Mouse (Mus musculus): ENCODE data around the gene H2-T24.
"Not testable (repeated sequence)": the region's sequence is repeated elsewhere in the genome, so short reads cannot be mapped to it uniquely, and the experiment has no call there.

The H2-T24 gene

DNA sequence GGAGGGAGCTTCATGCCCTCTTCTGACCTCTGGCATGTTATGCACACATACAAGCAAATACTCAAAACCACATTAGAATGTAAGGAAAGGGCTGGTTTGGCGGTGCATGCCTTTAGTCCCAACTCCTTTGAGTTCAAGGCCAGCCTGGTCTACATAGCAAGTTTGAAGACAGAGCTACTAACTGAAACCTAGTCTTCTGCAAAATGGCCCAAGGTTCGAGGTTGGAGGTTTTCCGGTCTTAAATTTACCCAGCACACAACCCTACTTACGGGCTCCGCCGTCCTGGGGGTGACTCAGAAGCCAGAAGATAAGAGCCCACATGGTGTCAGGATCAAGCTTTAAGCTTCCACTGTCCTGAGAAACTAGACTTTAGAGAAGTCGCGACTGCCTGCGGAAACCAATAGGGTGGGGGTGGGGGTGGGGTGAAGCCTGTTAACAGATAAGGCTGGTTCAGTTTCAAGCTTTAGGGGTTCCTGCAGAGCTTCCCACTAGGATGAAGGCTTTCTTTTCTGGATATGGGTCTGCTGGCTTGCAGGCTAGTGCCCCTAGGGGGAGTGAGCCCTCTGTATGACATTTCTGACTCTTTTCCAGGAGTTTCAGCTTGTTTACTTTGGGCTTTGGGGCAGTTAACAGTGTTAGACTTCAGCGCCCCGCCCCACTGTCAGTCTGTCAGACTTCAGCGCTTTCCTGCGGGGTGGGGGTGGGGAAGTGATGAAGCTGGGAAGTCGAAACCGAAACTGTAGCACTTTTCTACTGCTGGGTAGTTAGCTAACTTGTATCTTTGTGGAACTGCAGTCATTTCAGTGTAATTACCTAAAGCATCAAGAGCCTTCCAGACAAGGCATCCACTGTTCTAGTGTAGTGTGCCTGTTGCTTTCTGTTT is at the start of gene H2-T24:
Gene H2-T24 (minus strand): TSS at position 370 of the 883 bp plus-strand sequence.
- DNase-seq: peak; percentile 88

DNA sequence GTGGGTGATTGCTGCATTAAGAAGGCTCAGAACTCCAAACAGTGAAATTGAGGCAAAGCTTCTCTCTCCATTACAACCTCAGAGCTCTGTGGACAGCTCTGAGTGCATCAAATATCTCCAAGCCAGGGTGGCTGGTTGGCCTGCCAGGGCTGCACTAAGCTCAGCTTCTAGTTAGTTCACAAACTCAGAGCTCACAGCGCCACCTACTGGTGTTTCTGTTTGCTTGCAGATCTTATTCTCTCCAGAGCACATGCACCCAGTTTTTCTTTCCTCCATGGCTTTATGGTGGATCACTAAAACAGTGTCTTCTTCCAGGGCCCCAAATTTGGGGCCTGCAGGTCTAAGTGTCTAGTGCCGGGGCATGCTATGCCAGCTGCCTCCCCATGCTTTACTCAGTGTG is 40.5 kb upstream of the H2-T24 start:
- DNase-seq: peak; percentile 88

DNA sequence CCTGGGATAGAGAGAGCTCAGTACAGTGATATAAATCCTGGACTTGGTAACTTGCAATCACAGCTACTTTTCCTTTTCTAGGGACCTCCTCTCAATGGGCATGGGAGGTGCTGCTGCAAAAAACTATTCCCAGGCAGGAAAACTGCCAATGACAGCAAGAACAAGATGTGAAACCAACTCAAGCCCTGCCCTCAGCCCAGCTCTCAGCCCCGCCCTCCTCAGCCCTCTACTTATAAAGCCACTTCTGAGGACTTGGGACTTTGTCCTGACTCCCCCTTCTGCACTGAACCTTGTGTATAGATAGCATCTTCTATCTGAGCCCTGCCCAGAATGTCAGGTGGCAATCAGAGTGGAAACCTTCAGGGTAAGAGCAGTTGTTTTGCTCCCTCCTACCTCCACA is 38.0 kb upstream of the H2-T24 start, which contains the start of gene Gm11127:
Gene Gm11127 (minus strand): TSS at position 10 of the 400 bp plus-strand sequence.
- DNase-seq: not testable (repeated sequence)

DNA sequence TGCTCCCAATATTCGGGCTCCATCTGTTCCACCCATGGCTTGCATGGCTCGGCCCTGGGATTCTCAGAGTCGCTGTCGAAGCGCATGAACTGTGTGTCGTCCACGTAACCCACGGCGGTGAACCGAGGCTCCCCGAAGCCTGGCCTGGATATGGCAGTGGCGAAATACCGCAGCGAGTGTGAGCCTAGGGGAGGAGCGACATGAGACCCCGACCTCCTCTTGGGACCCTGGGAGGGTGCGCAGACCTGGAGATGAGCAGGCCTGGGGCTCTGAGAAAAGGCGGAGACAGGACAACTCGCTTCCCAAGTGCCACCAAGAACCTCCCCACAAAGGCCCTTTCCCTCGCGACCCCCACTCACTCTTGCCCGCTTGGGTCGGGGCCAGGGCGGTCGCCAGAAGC is 37.6 kb upstream of the H2-T24 start:
- DNase-seq: not testable (repeated sequence)

DNA sequence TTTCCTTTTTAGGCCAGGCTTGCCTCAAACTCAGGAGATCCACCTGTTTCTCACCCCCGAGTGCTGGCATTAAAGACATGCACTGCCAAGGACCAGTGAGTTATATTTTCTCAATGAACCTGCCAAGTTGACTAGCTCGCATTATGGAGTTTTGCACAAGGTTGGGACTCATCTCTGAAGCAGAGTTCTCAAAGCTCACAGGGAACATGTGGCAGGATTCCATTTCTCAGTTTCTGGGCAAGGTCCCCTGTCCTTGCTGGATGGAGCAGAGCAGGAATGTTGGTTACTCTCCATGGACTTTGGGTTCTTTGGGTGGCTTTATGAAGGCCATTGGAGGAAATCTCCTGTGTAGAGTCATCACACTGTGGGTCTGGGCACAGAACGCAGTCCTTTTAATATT is 22.9 kb upstream of the H2-T24 start:
- DNase-seq: no peak

DNA sequence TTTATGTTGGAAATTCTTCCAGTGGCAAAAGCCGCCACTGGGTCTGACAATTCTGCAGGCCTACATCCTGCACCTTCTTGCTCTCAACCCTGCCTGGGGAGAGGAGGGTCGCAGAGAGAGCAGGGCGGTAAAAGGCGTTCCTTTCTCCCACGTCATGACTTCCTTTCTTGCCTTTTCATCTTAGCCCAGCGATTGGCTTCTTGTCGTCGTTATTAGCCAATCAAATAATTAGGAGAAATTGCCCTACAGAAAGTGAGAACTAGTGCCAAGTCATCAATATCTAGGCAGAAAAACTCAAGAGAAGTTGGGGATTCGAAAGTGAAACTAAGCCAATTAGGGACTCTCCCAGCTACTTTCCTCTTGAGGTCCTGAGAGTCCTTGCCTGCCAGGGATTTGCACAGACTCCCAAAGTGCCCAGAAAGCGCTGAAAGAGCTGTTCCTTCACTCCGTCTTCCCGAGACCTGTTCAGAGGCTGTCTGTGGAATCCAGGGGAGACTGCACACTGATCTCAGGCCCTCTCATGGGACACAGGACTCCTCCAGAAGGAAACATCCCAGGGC is 22.3 kb upstream of the H2-T24 start, which contains the start of the genes H2-T22 and Gm6034:
Gene H2-T22 (minus strand): TSS at position 138 of the 560 bp plus-strand sequence.
Gene Gm6034 (plus strand): TSS at position 352 of the 560 bp plus-strand sequence.
- peak; percentile 90 for DNase-seq

DNA sequence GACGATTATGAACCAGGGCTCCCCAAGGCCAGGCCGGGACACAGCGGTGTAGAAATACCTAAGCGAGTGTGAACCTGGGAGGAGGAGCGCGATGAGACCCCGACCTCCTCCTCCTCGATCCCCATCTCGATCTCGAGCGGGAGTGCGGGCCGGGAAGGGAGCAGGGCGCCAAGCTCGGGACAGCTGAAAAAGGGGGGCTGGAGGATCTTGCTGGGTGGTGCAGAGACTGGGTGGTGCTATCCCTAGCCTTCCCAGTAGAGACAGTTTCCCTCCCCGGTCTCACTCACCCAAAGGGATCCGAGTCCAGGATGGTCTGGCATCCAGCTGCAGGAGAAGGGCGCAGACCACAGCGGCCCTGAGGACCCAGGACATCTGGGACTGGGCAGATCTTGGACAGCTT is 21.7 kb upstream of the H2-T24 start:
- DNase-seq: not testable (repeated sequence)

DNA sequence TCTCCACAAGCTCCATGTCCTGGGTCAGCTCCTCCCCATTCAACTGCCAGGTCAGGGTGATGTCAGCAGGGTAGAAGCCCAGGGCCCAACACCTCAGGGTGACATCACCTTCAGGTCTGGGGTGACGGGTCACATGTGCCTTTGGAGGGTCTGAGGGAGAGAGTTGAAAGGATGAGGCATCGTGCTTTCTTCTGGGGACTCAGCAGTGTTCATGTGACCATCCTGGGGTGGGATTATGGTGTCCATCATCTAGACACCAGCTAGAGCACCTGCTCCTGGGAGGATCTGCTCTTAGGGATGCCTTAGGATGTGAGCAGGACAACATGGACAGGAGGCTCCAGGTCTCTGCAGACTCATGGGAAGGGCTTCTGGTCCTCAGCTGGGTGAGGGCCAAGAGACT is 20.2 kb upstream of the H2-T24 start:
- DNase-seq: not testable (repeated sequence)

DNA sequence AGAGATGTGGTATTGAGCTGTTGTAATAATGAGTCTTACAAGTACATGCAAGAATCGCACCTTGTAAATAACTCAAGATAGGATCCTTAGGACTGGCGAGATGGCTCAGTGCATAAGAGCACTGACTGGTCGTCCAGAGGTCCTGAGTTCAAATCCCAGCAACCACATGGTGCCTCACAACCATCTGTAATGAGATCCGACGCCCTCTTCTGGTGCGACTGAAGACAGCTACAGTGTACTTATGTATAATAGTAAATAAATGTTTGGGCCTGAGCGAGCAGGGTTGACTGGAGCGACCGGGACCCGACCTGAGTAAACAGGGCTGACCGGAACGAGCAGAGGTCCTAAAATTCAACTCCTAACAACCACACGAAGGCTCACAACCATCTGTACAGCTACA is 15.8 kb upstream of the H2-T24 start:
- DNase-seq: not testable (repeated sequence)

DNA sequence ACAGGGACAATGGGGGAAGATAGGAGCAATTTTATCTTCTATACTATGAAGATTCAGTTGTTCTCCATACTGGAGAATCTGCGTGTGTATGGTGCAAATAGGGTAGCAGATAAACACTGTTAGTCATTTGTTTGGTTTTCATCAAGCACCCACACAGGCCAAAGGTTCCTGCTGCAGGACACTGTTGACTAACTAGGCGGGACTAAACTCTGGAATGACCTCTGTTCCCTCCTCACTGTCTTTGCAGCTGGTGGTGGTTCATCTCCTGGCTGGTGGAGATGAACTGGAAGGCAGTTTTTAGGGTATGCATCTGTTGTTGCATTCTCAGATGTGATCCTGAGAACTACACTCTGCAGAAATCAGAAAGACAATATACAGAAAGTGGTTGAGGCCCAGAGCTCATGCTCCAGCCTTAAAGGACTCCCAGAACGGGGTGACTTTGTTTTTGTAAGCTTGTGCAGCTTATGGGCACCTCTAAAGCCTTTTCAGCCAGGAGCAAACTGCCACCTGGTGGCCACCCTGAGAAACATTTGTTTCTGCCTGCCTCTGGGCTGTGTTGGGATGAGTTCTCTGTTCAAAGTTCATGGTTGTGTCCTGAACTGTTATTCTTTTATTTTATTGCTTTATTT is 14.8 kb upstream of the H2-T24 start:
- DNase-seq: peak; percentile 77

DNA sequence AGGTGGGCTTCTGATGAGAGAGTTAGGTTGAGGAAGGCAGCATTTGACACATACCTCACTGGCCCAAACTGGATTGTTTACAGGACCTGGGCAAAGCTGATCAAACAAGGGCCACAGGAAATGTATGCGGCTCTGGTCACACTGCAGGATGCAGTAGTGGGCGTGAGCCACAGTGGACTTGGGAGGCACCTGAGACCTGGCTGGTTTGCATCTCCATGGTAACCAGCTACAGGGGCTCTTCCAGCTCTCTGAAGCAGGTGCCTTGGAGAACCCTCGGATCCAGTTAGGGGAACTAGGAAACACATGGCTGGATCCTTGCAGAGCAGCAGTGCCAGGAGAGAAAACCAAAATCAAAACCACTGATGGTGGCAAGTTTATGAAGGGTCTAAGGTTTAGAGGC is 14.2 kb upstream of the H2-T24 start:
- DNase-seq: not testable (repeated sequence)

DNA sequence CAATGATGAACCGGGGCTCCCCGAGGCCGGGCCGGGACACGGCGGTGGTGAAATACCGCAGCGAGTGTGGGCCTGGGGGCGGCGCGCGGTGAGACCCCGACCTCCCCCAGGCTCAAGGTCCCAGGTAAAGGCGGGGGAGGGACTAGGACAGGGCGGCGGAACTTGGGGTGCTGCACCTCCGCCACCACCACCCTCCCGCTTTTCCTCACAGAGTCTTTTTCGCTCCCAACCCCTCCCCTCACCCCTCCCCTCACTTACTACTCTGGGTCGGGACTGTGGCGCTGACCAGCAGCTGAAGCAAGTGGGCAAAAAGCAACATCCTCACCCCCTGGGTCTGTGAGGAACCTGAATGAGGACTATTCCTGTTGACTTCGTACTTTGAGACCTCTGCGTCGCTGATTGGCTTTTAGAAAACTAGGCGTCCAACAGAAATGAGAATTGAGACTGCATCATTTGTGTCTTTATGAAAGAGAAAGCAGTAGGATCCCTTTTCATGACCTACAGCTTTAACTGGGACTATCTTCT is 12.1 kb upstream of the H2-T24 start, which contains the start of gene H2-T23:
Gene H2-T23 (minus strand): TSS at position 505 of the 525 bp plus-strand sequence.
- peak; percentile 83 for DNase-seq

DNA sequence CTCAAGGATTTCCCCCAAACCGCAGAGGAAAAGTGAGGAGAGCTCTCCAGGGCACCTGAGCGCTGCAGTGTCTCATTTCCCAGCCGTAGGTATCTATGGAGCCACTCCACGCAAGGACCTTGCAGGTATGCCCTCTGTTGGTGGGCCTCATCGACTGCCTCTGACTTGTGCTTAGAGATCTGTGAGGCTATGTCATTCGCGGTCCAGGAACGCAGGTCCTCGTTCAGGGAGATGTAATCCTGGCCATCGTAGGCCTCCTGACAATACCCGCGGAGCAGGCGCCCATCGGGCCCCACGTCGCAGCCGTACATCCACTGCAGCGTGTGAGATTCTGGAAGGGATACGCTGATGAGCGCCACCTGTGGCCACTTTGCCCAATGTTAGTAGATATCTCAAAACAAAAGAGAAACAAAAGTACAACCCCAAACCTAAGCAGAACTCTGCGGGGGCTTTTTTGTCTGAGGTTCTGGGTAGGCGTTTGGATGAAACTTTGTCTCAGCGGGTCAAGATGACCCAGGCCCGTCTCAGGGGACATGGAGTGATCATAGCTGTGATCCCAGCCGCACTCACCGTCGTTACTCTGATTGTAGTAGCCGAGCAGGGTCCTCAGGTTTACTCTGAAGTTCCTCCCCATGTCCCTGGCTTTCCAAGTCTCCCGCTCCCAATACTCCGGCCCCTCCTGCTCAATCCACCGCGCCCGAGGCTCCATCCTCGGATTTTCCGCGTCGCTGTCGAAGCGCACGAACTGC is 11.4 kb upstream of the H2-T24 start:
- peak; percentile 66 for DNase-seq

DNA sequence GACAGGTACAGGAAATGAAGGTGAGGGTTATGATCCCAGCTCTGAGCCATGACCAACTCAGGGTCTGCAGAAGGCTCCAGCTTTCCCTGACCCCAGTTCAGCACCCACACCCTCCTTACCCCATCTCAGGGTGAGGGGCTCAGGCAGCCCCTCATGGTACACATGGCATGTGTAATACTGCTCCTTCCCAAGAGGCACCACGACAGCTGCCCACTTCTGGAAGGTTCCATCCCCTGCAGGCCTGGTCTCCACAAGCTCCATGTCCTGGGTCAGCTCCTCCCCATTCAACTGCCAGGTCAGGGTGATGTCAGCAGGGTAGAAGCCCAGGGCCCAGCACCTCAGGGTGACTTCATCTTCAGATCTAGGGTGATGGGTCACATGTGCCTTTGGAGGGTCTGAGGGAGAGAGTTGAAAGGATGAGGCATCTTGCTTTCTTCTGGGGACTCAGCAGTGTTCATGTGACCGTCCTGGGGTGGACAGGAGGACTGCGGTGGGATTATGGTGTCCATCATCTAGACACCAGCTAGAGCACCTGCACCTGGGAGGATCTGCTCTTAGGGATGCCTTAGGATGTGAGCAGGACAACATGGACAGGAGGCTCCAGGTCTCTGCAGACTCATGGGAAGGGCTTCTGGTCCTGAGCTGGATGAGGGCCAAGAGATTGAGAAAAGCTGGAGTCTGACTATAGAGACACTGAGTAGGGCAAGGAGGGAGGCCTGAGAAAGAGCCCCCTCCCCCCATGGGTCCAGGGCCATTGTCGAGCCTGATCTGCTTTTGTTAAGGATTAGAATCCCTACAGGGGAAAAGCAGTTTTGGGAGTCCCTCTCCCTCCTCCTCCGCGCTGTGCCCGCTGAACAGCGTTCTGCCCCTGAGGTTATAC is 10.6 kb upstream of the H2-T24 start:
- DNase-seq: not testable (repeated sequence)

DNA sequence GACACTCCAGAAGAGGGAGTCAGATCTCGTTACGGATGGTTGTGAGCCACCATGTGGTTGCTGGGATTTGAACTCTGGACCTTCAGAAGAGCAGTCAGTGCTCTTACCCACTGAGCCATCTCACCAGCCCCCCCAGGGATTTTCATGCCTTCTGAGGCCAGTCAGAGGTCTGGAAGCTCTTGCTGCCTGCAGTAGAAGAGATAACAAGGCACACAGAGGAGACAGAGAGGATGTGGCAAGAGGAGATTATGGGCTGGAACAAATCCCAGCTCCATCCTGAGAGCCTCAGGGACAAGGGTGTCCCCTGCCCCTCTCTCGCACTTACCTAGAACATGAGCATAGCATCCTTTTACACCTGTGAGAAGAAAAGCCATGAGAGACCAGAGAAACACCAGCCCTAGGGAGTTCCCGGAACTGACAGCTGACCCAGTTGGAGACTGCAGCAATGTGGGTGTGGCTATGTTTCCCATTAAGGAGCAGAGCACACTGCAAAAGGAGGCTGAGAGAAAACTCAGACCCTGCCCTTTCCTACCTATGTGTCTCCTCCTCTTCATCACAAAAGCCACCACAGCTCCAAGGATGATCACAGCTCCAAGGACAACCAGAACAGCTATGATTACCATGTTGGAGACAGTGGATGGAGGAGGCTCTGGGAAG is 9.8 kb upstream of the H2-T24 start:
- not testable (repeated sequence) for DNase-seq

DNA sequence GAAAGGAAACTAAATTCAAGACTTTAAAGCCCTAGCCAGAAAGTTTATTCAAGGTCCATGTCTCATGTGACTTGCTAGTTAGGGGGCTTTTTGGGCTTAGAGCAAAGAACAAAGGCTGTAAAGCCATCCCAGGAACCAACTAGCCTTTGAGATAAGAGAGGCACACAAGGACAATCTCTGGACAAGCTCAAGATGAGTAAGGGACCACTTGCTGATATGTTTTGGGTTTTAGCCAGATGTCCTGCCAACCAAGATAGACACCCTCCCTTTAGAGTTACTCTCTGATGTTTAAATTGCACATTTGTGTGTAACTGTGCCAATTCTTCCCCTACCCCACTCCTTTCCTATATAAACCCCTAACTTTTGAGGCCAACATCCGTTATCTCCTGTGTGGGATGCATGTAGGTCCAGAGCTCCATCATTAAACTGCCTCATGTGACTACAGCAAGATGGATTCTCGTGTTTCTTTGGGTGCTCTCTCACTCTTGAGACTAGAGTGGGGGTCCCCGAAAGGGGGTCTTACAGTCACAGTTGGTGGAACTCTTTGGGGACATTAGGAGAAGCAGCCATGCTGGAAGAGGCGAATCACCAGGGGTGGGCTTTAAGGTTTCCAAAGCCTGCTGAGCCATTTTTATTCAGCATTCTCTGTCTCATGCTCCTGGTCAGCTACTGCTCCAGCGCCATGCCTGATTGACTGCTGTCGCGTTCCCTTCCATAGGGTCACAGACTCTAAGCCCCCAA is 8.7 kb upstream of the H2-T24 start:
- DNase-seq: no peak

DNA sequence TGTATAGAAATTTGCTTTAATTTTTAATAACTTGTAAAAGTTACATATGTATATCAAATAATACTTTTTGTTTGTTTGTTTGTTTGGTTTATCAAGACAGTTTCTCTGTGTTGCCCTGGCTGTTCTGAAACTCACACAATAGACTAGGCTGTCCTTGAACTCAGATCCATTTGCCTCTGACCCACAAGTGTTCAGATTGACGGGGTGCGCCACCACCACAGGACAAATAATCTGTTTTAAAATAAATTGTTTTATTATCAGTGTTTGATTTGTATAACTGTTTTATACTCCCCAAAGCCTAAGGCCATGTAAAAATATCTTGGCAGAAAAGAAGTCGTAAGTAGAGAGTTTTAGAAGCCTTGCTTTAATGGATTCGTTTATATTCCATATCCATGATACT is 7.3 kb upstream of the H2-T24 start:
- DNase-seq: no peak

DNA sequence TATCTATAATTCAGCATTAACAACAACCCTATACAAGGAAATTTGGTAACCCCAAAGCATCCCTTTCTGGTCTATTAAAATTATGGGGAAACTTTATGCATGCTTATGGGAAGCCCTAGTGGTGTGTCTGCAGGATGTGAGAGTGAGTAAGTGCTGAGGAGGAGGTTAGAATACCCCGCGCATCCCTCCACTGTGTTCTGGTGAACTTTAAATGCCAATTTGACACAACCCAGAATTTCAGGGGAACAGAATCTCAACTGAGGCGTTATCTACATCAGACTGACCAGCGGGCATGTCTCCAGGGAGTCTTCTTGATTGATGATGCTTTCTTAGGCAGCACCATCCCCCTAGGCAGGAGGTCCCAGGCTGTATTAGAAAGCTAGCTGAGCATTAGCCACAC is 5.5 kb upstream of the H2-T24 start:
- no peak for DNase-seq

DNA sequence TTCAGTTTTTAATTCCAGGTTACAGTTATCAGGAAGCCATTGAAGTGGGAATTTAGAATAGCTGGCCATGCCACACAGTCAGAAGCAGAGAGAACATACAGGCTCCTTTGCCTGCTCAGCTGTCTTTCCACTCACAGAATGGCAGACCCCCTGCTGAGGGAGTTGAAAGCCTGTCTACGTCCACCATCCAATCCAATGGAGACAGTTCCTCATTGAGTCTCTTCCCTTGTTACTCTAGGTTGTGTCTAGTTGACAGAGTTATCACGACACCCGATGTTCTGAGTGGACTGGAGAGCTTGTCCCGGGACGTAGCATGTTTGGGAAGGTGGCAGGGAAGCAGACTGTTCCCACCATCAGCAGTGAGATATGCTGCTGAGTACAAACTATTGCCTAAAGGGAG is 4.8 kb upstream of the H2-T24 start:
- no peak for DNase-seq

Measured in kidney, postnatal 14 days (tissue).